ENCODE assay signal across 9 mouse cellular contexts in the genomic region with DNA sequence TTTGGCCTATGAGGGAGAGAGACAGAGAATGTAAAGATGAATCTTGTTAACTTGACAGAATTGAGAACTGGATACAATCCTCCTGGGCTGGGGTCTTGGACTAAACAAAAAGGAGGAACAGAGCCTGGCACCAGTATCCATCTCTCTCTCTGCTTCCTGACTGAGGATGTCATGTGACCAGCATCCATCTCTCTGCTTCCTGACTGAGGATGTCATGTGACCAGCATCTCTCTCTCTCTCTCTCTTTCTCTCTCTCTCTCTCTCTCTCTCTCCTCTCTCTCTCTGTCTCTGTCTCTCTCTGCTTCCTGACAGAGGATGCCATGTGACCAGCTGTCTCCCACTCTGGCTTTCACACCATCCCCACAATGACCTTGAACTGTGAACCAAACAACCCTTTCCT. TPM values are rescaled to one million over a fixed set of nuclear protein-coding genes. Genes with fewer than 3 reads are reported as not detected.
A peak's percentile ranks its signal among the peaks of the same experiment; 100 is the strongest.
DNase-seq lines count a peak whose midpoint lies in the region; ATAC-seq lines count a peak whose summit lies in the region.
"Had no signal": no experiment of that assay in that cellular context is flagged by ENCODE, and none has a peak within 500 bp of the region (broad histone marks: within the 10 kb centered on the region; RNA-seq: fewer than 3 reads in every experiment).

No protein-coding gene starts in this region.

- H3K27ac ChIP-seq in heart, embryonic 13.5 days (replicated peaks) = no peak overlapping the region
- H3K27ac ChIP-seq in lung, embryonic 15.5 days = no peak overlapping the region
- no peak overlapping the region for H3K27ac ChIP-seq in intestine, embryonic 16.5 days (ENCODE audit: low read length)
- H3K27ac ChIP-seq in stomach, embryonic 16.5 days (ENCODE audit: low read length) = no peak overlapping the region
- H3K27ac ChIP-seq: hindbrain, postnatal 0 days had no signal

- no peaks in the 10 kb centered on the region for H3K9me3 ChIP-seq in heart, embryonic 13.5 days
- H3K9me3 ChIP-seq in lung, embryonic 15.5 days = no peaks in the 10 kb centered on the region
- no peaks in the 10 kb centered on the region for H3K9me3 ChIP-seq in intestine, embryonic 16.5 days (ENCODE audit: control insufficient read depth, low read length)
- no peaks in the 10 kb centered on the region for H3K9me3 ChIP-seq in stomach, embryonic 16.5 days (replicated peaks; ENCODE audit: control insufficient read depth, low read length)

- peaks cover 74% of the 10 kb centered on the region for H3K27me3 ChIP-seq in heart, embryonic 13.5 days (replicated peaks)
- H3K27me3 ChIP-seq in lung, embryonic 15.5 days = peaks cover 21% of the 10 kb centered on the region; the same call in 1 of the 2 replicates
- H3K27me3 ChIP-seq in intestine, embryonic 16.5 days (replicated peaks; ENCODE audit: control insufficient read depth, insufficient read depth, low read length) = peaks cover 4% of the 10 kb centered on the region; the same call in 1 of the 2 replicates
- H3K27me3 ChIP-seq in stomach, embryonic 16.5 days (ENCODE audit: control insufficient read depth, insufficient read depth, low read length) = no peaks in the 10 kb centered on the region

- ATAC-seq in heart, embryonic 13.5 days (ENCODE audit: extremely low read depth, insufficient number of reproducible peaks, low FRiP score, low TSS enrichment) = no peak
- ATAC-seq in lung, embryonic 15.5 days (ENCODE audit: borderline replicate concordance, extremely low read depth, low FRiP score, low TSS enrichment) = no peak
- no peak for ATAC-seq in intestine, embryonic 16.5 days
- ATAC-seq in stomach, embryonic 16.5 days (ENCODE audit: insufficient read depth, low FRiP score) = no peak
- ATAC-seq: hindbrain, postnatal 0 days had no signal

- intact Hi-C loops in heart, postnatal 36 days (cut with DNase I) = no loop called here
- intact Hi-C loops in left cerebral cortex, postnatal 14 days (cut with DNase I) = no loop called here

- H3K4me1 ChIP-seq in heart, embryonic 13.5 days = peaks cover 24% of the 10 kb centered on the region
- H3K4me1 ChIP-seq in lung, embryonic 15.5 days = peaks cover 25% of the 10 kb centered on the region
- 0 out of 2 replicates have a peak, but pooled peaks cover 2% of the 10 kb centered on the region for H3K4me1 ChIP-seq in intestine, embryonic 16.5 days (ENCODE audit: control insufficient read depth, insufficient read depth, low read length)
- peaks cover 16% of the 10 kb centered on the region; the same call in 1 of the 2 replicates for H3K4me1 ChIP-seq in stomach, embryonic 16.5 days (ENCODE audit: control insufficient read depth, insufficient read depth, low read length)

- H3K9ac ChIP-seq in heart, embryonic 13.5 days = no peak overlapping the region
- H3K9ac ChIP-seq in lung, embryonic 15.5 days = no peak overlapping the region
- H3K9ac ChIP-seq in intestine, embryonic 16.5 days (ENCODE audit: low read depth, low read length) = no peak overlapping the region
- no peak overlapping the region for H3K9ac ChIP-seq in stomach, embryonic 16.5 days (ENCODE audit: low read length)

- no peaks in the 10 kb centered on the region for H3K36me3 ChIP-seq in heart, embryonic 13.5 days
- no peaks in the 10 kb centered on the region for H3K36me3 ChIP-seq in lung, embryonic 15.5 days
- H3K36me3 ChIP-seq in intestine, embryonic 16.5 days (ENCODE audit: control insufficient read depth, insufficient read depth, low read length) = no peaks in the 10 kb centered on the region
- no peaks in the 10 kb centered on the region for H3K36me3 ChIP-seq in stomach, embryonic 16.5 days (ENCODE audit: control insufficient read depth, insufficient read depth, low read length)

- no peak for DNase-seq in heart, postnatal 36 days
- no peak for DNase-seq in lung, postnatal 14 days
- DNase-seq in left cerebral cortex, postnatal 14 days (ENCODE audit: low spot score in 2 of 2) = no peak
- no peak for DNase-seq in embryo, embryonic 10.5 days (ENCODE audit: low spot score)

- peak overlapping the region; percentile 64 for H3K4me2 ChIP-seq in heart, embryonic 13.5 days
- H3K4me2 ChIP-seq in lung, embryonic 15.5 days = peak overlapping the region; percentile 50
- H3K4me2 ChIP-seq in intestine, embryonic 16.5 days (ENCODE audit: low read depth, low read length) = peak overlapping the region; percentile 55; the same call in 1 of the 2 replicates
- H3K4me2 ChIP-seq in stomach, embryonic 16.5 days (ENCODE audit: low read depth, low read length) = peak overlapping the region; percentile 56; the same call in 1 of the 2 replicates

- peak overlapping the region; percentile 37; the same call in 1 of the 2 replicates for H3K4me3 ChIP-seq in heart, embryonic 13.5 days
- no peak overlapping the region; the same call in 1 of the 2 replicates for H3K4me3 ChIP-seq in lung, embryonic 15.5 days
- no peak overlapping the region for H3K4me3 ChIP-seq in intestine, embryonic 16.5 days (ENCODE audit: low read length)
- peak overlapping the region; percentile 36 for H3K4me3 ChIP-seq in stomach, embryonic 16.5 days (replicated peaks; ENCODE audit: low read length)

RNA-seq across cellular contexts. Expression of a gene that starts 43.5 kb away (rescaled TPM):
- 6.0 TPM in 2 replicates for polyA plus RNA-seq in heart, embryonic 13.5 days (2015; fragmentation: Nextera tagmentation; extraction: Ambion mirVana)
- total RNA-seq in heart, postnatal 36 days (2021) = 10 to 100 TPM; 28.1 to 34.1 TPM
- 9.0 and 10.7 TPM in 2 replicates for polyA plus RNA-seq in lung, embryonic 15.5 days (2015; fragmentation: Nextera tagmentation; extraction: Ambion mirVana)
- 6.6 and 6.8 TPM in 2 replicates for polyA plus RNA-seq in intestine, embryonic 16.5 days (2015; fragmentation: Nextera tagmentation; extraction: Ambion mirVana)
- 10.2 and 10.5 TPM in 2 replicates for polyA plus RNA-seq in stomach, embryonic 16.5 days (2015; fragmentation: Nextera tagmentation; extraction: Ambion mirVana)
- total RNA-seq in left cerebral cortex, postnatal 14 days (2021) = 10 to 100 TPM; 56.5 to 57.5 TPM

Comparison
In these comparisons a context has a peak if more than half of its experiments do, and no peak if none do; other contexts are left out.
1. H3K4me3 ChIP-seq: peak in heart, embryonic 13.5 days (single experiment) and stomach, embryonic 16.5 days (single experiment); none in lung, embryonic 15.5 days (single experiment) and intestine, embryonic 16.5 days (single experiment).
2. Peak in every context shown above with its lines, with median percentiles within 50 percentile points of each other: H3K4me2 ChIP-seq.